Mouse (Mus musculus) liver, embryonic 16.5 days (tissue): ENCODE results near the gene Clic3. TPM values are rescaled to one million over a fixed set of nuclear protein-coding genes. Genes with fewer than 3 reads are reported as not detected.

Experiments used
- ATAC-seq: fragments of 200-750 bp; cut with Nextera tagmentation; 2 replicates; pipeline ENCODE4 v1.8.0; 2017; ENCODE audit warnings: low read depth, mild to moderate bottlenecking, moderate number of reproducible peaks, moderate library complexity
- H3K27ac ChIP-seq: fragments of 300-500 bp; sonication (generic); 2 replicates; pipeline ENCODE4 v1.5.1; 2014; ENCODE audit warnings: mild to moderate bottlenecking, low read length
- H3K27me3 ChIP-seq: fragments of 300-500 bp; sonication (generic); 2 replicates; pipeline ENCODE4 v1.6.1; 2014; ENCODE audit warnings: low read depth, low read length, mixed read lengths; ENCODE audit not compliant: control insufficient read depth, insufficient read depth
- H3K36me3 ChIP-seq: fragments of 300-500 bp; sonication (generic); 2 replicates; pipeline ENCODE4 v1.6.1; 2014; ENCODE audit warnings: mild to moderate bottlenecking; ENCODE audit not compliant: control insufficient read depth, insufficient read depth
- H3K4me1 ChIP-seq: fragments of 300-500 bp; sonication (generic); 2 replicates; pipeline ENCODE4 v1.6.1; 2014; ENCODE audit warnings: low read depth, low read length, mixed read lengths; ENCODE audit not compliant: control insufficient read depth
- H3K4me2 ChIP-seq: fragments of 300-500 bp; sonication (generic); 2 replicates; pipeline ENCODE4 v1.6.1; 2014; ENCODE audit warnings: low read depth, low read length, mixed read lengths
- H3K4me3 ChIP-seq: fragments of 300-500 bp; sonication (generic); 2 replicates; pipeline ENCODE4 v1.5.1; 2014; ENCODE audit warnings: low read depth, mild to moderate bottlenecking, low read length
- H3K9ac ChIP-seq: fragments of 300-500 bp; sonication (generic); 2 replicates; pipeline ENCODE4 v1.6.1; 2014; ENCODE audit warnings: low read depth, low read length
- H3K9me3 ChIP-seq: fragments of 300-500 bp; sonication (generic); replicated peaks from 2 replicates; pipeline ENCODE4 v1.6.1; 2016; ENCODE audit warnings: low read length; ENCODE audit not compliant: control insufficient read depth
- WGBS: fragments of 180-500 bp; shearing (Covaris S2); extraction: QIAGEN DNeasy Blood & Tissue Kit; methylation state at CpG from one replicate; pipeline ENCODE4 v1.1.7; 2014; ENCODE audit not compliant: insufficient replicate concordance; 5-methylcytosine and 5-hydroxymethylcytosine counted together
- polyA plus RNA-seq: library from polyadenylated mRNA; unstranded; fragments of >200 nt; fragmentation: Nextera tagmentation; extraction: Ambion mirVana; gene quantifications from 2 replicates; pipeline ENCODE4 v1.2.1, GENCODE M21; 2015

Gene Clic3
- polyA plus RNA-seq, 1 experiment from 2014 or later, result 0.54 TPM

- WGBS, result under 1% methylated on average over 48 of the region's 48 CpGs
- Histone ChIP-seq H3K27me3 (no peaks in the 10 kb centered on the region), H3K9me3 (no peaks in the 10 kb centered on the region), H3K9ac (peak within 1 kb of the TSS; percentile 85), H3K4me1 (peaks cover 24% of the 10 kb centered on the region), H3K27ac (peak within 1 kb of the TSS; percentile 94), H3K36me3 (no peaks in the 10 kb centered on the region), H3K4me2 (peak within 1 kb of the TSS; percentile 78), H3K4me3 (peak within 1 kb of the TSS; percentile 88)
- ATAC-seq, result peak; percentile 88
These were observed 4.1 kb downstream of the Clic3 start, which contains the start of gene Paxx for GRCm38 (mm10) chr2:25460551-25461309. Paxx (minus strand) TSS chr2:25461094.

- no peaks in the 10 kb centered on the region for H3K9me3 ChIP-seq
- H3K27ac ChIP-seq, result peak overlapping the region; percentile 69
- peaks cover 24% of the 10 kb centered on the region for H3K4me1 ChIP-seq
- H3K27me3 ChIP-seq, result no peaks in the 10 kb centered on the region
- no peak for ATAC-seq
- H3K4me2 ChIP-seq, result peak overlapping the region; percentile 78
- 18% methylated on average over 3 of the region's 3 CpGs for WGBS
- peak overlapping the region; percentile 88 for H3K4me3 ChIP-seq
- no peaks in the 10 kb centered on the region for H3K36me3 ChIP-seq
- H3K9ac ChIP-seq, result no peak overlapping the region; the same call in 1 of the 2 replicates
These were observed 4.8 kb downstream of the Clic3 start for GRCm38 (mm10) chr2:25461407-25461806.

GRCm38 (mm10) chr2:25463630-25464029 is 7.0 kb downstream of the Clic3 start:
- Histone ChIP-seq H3K36me3 (no peaks in the 10 kb centered on the region), H3K4me2 (no peak overlapping the region), H3K27me3 (no peaks in the 10 kb centered on the region), H3K9me3 (no peaks in the 10 kb centered on the region), H3K27ac (no peak overlapping the region), H3K4me1 (peaks cover 24% of the 10 kb centered on the region), H3K4me3 (no peak overlapping the region), H3K9ac (no peak overlapping the region)
- 67% methylated on average over 3 of the region's 3 CpGs for WGBS
- ATAC-seq, result no peak

- H3K4me2 ChIP-seq, result no peak overlapping the region
- 28% methylated on average over 2 of the region's 2 CpGs for WGBS
These were observed 8.6 kb downstream of the Clic3 start for GRCm38 (mm10) chr2:25465256-25465655.

GRCm38 (mm10) chr2:25465816-25466635 is 9.4 kb downstream of the Clic3 start:
- Histone ChIP-seq H3K4me2 (no peak overlapping the region), H3K27ac (peak overlapping the region; percentile 26; the same call in 1 of the 2 replicates), H3K27me3 (no peaks in the 10 kb centered on the region), H3K36me3 (no peaks in the 10 kb centered on the region), H3K9ac (no peak overlapping the region), H3K4me1 (peaks cover 6% of the 10 kb centered on the region), H3K4me3 (no peak overlapping the region), H3K9me3 (no peaks in the 10 kb centered on the region)
- 17% methylated on average over 10 of the region's 10 CpGs for WGBS
- ATAC-seq, result no peak

More at GRCm38 (mm10) chr2:25465256-25465655, 8.6 kb downstream of the Clic3 start:
- H3K9ac ChIP-seq, result no peak overlapping the region
- H3K27me3 ChIP-seq, result no peaks in the 10 kb centered on the region
- no peak for ATAC-seq
- H3K36me3 ChIP-seq, result no peaks in the 10 kb centered on the region
- H3K4me1 ChIP-seq, result peaks cover 9% of the 10 kb centered on the region
- H3K4me3 ChIP-seq, result no peak overlapping the region
- peak overlapping the region; percentile 26; the same call in 1 of the 2 replicates for H3K27ac ChIP-seq
- no peaks in the 10 kb centered on the region for H3K9me3 ChIP-seq

GRCm38 (mm10) chr2:25467606-25468303 is 11.1 kb downstream of the Clic3 start:
- H3K27me3 ChIP-seq, result no peaks in the 10 kb centered on the region
- WGBS, result 56% methylated on average over 14 of the region's 14 CpGs
- ATAC-seq, result no peak
- H3K4me3 ChIP-seq, result no peak overlapping the region
- no peaks in the 10 kb centered on the region for H3K36me3 ChIP-seq
- no peaks in the 10 kb centered on the region for H3K4me1 ChIP-seq
- H3K9ac ChIP-seq, result no peak overlapping the region
- H3K9me3 ChIP-seq, result no peaks in the 10 kb centered on the region
- H3K4me2 ChIP-seq, result no peak overlapping the region
- H3K27ac ChIP-seq, result no peak overlapping the region

- 66% methylated on average over 10 of the region's 10 CpGs for WGBS
- no peak overlapping the region for H3K4me3 ChIP-seq
- H3K9ac ChIP-seq, result no peak overlapping the region
- no peaks in the 10 kb centered on the region for H3K4me1 ChIP-seq
- no peaks in the 10 kb centered on the region for H3K36me3 ChIP-seq
- no peaks in the 10 kb centered on the region for H3K9me3 ChIP-seq
- ATAC-seq, result no peak
- H3K4me2 ChIP-seq, result no peak overlapping the region
- H3K27ac ChIP-seq, result no peak overlapping the region
- H3K27me3 ChIP-seq, result no peaks in the 10 kb centered on the region
These were observed 12.6 kb downstream of the Clic3 start for GRCm38 (mm10) chr2:25468962-25469915.

- no peaks in the 10 kb centered on the region for H3K36me3 ChIP-seq
- WGBS, result 54% methylated on average over 6 of the region's 6 CpGs
- ATAC-seq, result no peak
These were observed 13.3 kb downstream of the Clic3 start, which contains the start of gene Ptgds for GRCm38 (mm10) chr2:25469969-25470368. Ptgds (minus strand) TSS chr2:25470046.

More at GRCm38 (mm10) chr2:25469969-25470368, 13.3 kb downstream of the Clic3 start, which contains the start of gene Ptgds:
- no peak within 1 kb of the TSS for H3K27ac ChIP-seq
- H3K9me3 ChIP-seq, result no peaks in the 10 kb centered on the region
- no peak within 1 kb of the TSS for H3K4me2 ChIP-seq
- no peaks in the 10 kb centered on the region for H3K4me1 ChIP-seq
- H3K27me3 ChIP-seq, result no peaks in the 10 kb centered on the region
- no peak within 1 kb of the TSS for H3K4me3 ChIP-seq
- H3K9ac ChIP-seq, result no peak within 1 kb of the TSS
